Mouse (Mus musculus): Measurements from ENCODE around the gene Pycr1.
A peak's percentile ranks its signal among the peaks of the same experiment; 100 is the strongest.

- TF ChIP-seq POLR2A (IDR thresholded peaks at IDR 0.05; ENCODE audit: extremely low read depth, insufficient read depth, low read length) (0 out of 2 replicates have a peak, but pooled peaks have one; percentile 38), CTCF (IDR thresholded peaks at IDR 0.05; ENCODE audit: low read depth, low read length) (no peak)
These were observed 26.8 kb downstream of the Pycr1 start for GRCm38 (mm10) chr11:120616617-120617294.
